ENCODE assay signal across 11 mouse cellular contexts in genomic region chr6:84404695-84405094, GRCm38 (mm10).
DNase-seq lines count a peak whose midpoint lies in the region; ATAC-seq and TF ChIP-seq lines count a peak whose summit lies in the region.
"Had no signal": no experiment of that assay in that cellular context is flagged by ENCODE, and none has a peak within 500 bp of the region (broad histone marks: within the 10 kb centered on the region; RNA-seq: fewer than 3 reads in every experiment).

No protein-coding gene starts in this region.

- 64% methylated on average over 4 of the region's 4 CpGs for WGBS in neural tube, embryonic 15.5 days

- no peaks in the 10 kb centered on the region for H3K36me3 ChIP-seq in neural tube, embryonic 15.5 days
- H3K36me3 ChIP-seq: embryonic facial prominence, embryonic 13.5 days; forebrain, embryonic 15.5 days had no signal

- intact Hi-C loops in gastrocnemius, adult 2 months (cut with DNase I): loop anchor here (5.0 to 10.0 kb wide), 4 partner anchors 82 to 610 kb away; no protein-coding TSS in a partner anchor
- intact Hi-C loops in left cerebral cortex, adult 2 months (cut with DNase I): loop anchor here (5.0 to 10.0 kb wide), 2 partner anchors 68 to 510 kb away; no protein-coding TSS in a partner anchor
- intact Hi-C loops in left cerebral cortex, postnatal 14 days (cut with DNase I): loop anchor here (5.0 to 10.0 kb wide), 3 partner anchors 310 to 610 kb away; no protein-coding TSS in a partner anchor

- no peak for DNase-seq in gastrocnemius, adult 2 months
- DNase-seq in gastrocnemius, postnatal 25 days: no peak
- no peak for DNase-seq in left cerebral cortex, adult 2 months (ENCODE audit: extremely low spot score in 1 of 2, low spot score in 2 of 2)
- no peak for DNase-seq in left cerebral cortex, postnatal 14 days (ENCODE audit: low spot score in 2 of 2)
- DNase-seq in ES-CJ7 (ENCODE audit: low read depth, low spot score): peak; percentile 52
- DNase-seq in kidney, postnatal 4 days: peak; percentile 44 to 46
- DNase-seq in urinary bladder, adult 18-20 months (ENCODE audit: low spot score in 2 of 2): no peak
- DNase-seq: cerebellum, adult 11-12 months had no signal

- H3K4me1 ChIP-seq in neural tube, embryonic 15.5 days: no peaks in the 10 kb centered on the region
- H3K4me1 ChIP-seq: forebrain, embryonic 15.5 days had no signal

- no peak overlapping the region for H3K4me2 ChIP-seq in neural tube, embryonic 15.5 days
- H3K4me2 ChIP-seq: embryonic facial prominence, embryonic 13.5 days; forebrain, embryonic 15.5 days had no signal

- no peak for ATAC-seq in neural tube, embryonic 15.5 days (ENCODE audit: low FRiP score)
- ATAC-seq: forebrain, embryonic 15.5 days had no signal

- H3K27me3 ChIP-seq in neural tube, embryonic 15.5 days (replicated peaks): no peaks in the 10 kb centered on the region
- H3K27me3 ChIP-seq: embryonic facial prominence, embryonic 13.5 days; forebrain, embryonic 15.5 days had no signal

- H3K9ac ChIP-seq in neural tube, embryonic 15.5 days (replicated peaks): no peak overlapping the region
- H3K9ac ChIP-seq: embryonic facial prominence, embryonic 13.5 days; forebrain, embryonic 15.5 days had no signal

- H3K27ac ChIP-seq in gastrocnemius, adult 2 months: no peak overlapping the region
- no peak overlapping the region for H3K27ac ChIP-seq in left cerebral cortex, adult 2 months
- H3K27ac ChIP-seq in neural tube, embryonic 15.5 days (replicated peaks): no peak overlapping the region
- H3K27ac ChIP-seq: embryonic facial prominence, embryonic 13.5 days; forebrain, embryonic 15.5 days had no signal

- TF ChIP-seq CTCF in gastrocnemius, adult 2 months (IDR thresholded peaks at IDR 0.05): peak; percentile 55
- peak; percentile 24 for TF ChIP-seq CTCF in left cerebral cortex, adult 2 months (IDR thresholded peaks at IDR 0.05)

- H3K4me3 ChIP-seq in gastrocnemius, adult 2 months: no peak overlapping the region
- H3K4me3 ChIP-seq in left cerebral cortex, adult 2 months: no peak overlapping the region
- H3K4me3 ChIP-seq in neural tube, embryonic 15.5 days (replicated peaks): no peak overlapping the region
- H3K4me3 ChIP-seq: embryonic facial prominence, embryonic 13.5 days; forebrain, embryonic 15.5 days had no signal

- H3K9me3 ChIP-seq in neural tube, embryonic 15.5 days (replicated peaks): no peaks in the 10 kb centered on the region
- H3K9me3 ChIP-seq: embryonic facial prominence, embryonic 13.5 days; forebrain, embryonic 15.5 days had no signal

Comparison
In these comparisons a context has a peak if more than half of its experiments do, and no peak if none do; other contexts are left out.
1. DNase-seq: peak in ES-CJ7 (single experiment) and kidney, postnatal 4 days (2 of 2); none in gastrocnemius, adult 2 months (single experiment), gastrocnemius, postnatal 25 days (single experiment), left cerebral cortex, adult 2 months (0 of 2), left cerebral cortex, postnatal 14 days (0 of 2) and urinary bladder, adult 18-20 months (0 of 2).